Mouse (Mus musculus) heart, embryonic 11.5 days (tissue): ENCODE data around the gene Msrb1. TPM values are rescaled to one million over a fixed set of nuclear protein-coding genes. Genes with fewer than 3 reads are reported as not detected.
A peak's percentile ranks its signal among the peaks of the same experiment; 100 is the strongest.

Experiments
- ATAC-seq: fragments of 200-750 bp; cut with Nextera tagmentation; replicated peaks from 2 replicates; pipeline ENCODE4 v1.8.0; 2017; ENCODE audit warnings: moderate library complexity; ENCODE audit not compliant: insufficient number of reproducible peaks, low FRiP score, low TSS enrichment
- H3K27ac ChIP-seq: fragments of 300-500 bp; sonication (generic); 2 replicates; pipeline ENCODE4 v1.5.1; 2014; ENCODE audit warnings: mild to moderate bottlenecking, low read depth, low read length
- H3K27me3 ChIP-seq: fragments of 300-500 bp; sonication (generic); 2 replicates; pipeline ENCODE4 v1.6.1; 2014; ENCODE audit warnings: mild to moderate bottlenecking, low read length, mixed read lengths; ENCODE audit not compliant: control insufficient read depth, insufficient read depth
- H3K36me3 ChIP-seq: fragments of 300-500 bp; sonication (generic); 2 replicates; pipeline ENCODE4 v1.6.1; 2014; ENCODE audit warnings: mild to moderate bottlenecking, low read length, moderate library complexity, mixed read lengths; ENCODE audit not compliant: control insufficient read depth, insufficient read depth
- H3K4me1 ChIP-seq: fragments of 300-500 bp; sonication (generic); 2 replicates; pipeline ENCODE4 v1.6.1; 2014; ENCODE audit warnings: low read length; ENCODE audit not compliant: control insufficient read depth, insufficient read depth
- H3K4me2 ChIP-seq: fragments of 300-500 bp; sonication (generic); 2 replicates; pipeline ENCODE4 v1.6.1; 2014; ENCODE audit warnings: mild to moderate bottlenecking, moderate library complexity
- H3K4me3 ChIP-seq: fragments of 300-500 bp; sonication (generic); 2 replicates; pipeline ENCODE4 v1.5.1; 2014; ENCODE audit warnings: low read depth, low read length
- H3K9ac ChIP-seq: fragments of 300-500 bp; sonication (generic); 2 replicates; pipeline ENCODE4 v1.6.1; 2014; ENCODE audit warnings: mild to moderate bottlenecking, low read depth, low read length, moderate library complexity
- H3K9me3 ChIP-seq: fragments of 300-500 bp; sonication (generic); replicated peaks from 2 replicates; pipeline ENCODE4 v1.6.1; 2016; ENCODE audit warnings: low read length; ENCODE audit not compliant: control insufficient read depth
- WGBS: fragments of 180-500 bp; shearing (Covaris S2); extraction: QIAGEN DNeasy Blood & Tissue Kit; methylation state at CpG from one replicate; pipeline ENCODE4 v1.1.7; 2014; ENCODE audit not compliant: insufficient replicate concordance; 5-methylcytosine and 5-hydroxymethylcytosine counted together
- polyA plus RNA-seq: library from polyadenylated mRNA; unstranded; fragments of >200 nt; fragmentation: Nextera tagmentation; extraction: Ambion mirVana; gene quantifications from 2 replicates; pipeline ENCODE4 v1.2.1, GENCODE M21; 2014

Gene Msrb1
- polyA plus RNA-seq, 1 experiment from 2014 or later, result 20.9 TPM

DNA sequence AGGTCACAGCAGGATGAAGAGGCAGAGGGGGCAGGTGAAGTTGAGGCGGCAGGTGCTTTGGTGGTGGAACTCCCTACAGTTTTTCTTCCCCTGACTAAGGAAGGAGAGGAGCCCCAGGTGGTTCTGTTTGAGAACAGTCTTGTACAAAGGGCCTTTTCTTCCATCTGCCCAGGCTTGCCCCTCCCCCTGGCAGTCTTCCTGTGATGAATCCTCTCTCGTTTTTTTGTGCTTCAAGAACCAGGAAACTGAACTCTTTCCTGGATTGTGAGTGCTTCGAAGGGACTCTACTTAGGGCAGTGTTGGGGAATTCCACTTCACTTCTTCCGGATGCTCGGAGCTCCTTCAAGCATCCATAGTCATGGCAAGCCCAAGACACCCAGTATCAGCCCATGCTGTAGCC lies 38.5 kb upstream of the Msrb1 start:
- Histone ChIP-seq H3K4me2 (no peak overlapping the region), H3K36me3 (peaks cover 23% of the 10 kb centered on the region), H3K27me3 (peaks cover 2% of the 10 kb centered on the region; the same call in 1 of the 2 replicates), H3K4me1 (peaks cover 14% of the 10 kb centered on the region), H3K9ac (no peak overlapping the region), H3K9me3 (no peaks in the 10 kb centered on the region), H3K4me3 (no peak overlapping the region), H3K27ac (no peak overlapping the region)
- ATAC-seq, result no peak
- 20% methylated on average over 5 of the region's 5 CpGs for WGBS

DNA sequence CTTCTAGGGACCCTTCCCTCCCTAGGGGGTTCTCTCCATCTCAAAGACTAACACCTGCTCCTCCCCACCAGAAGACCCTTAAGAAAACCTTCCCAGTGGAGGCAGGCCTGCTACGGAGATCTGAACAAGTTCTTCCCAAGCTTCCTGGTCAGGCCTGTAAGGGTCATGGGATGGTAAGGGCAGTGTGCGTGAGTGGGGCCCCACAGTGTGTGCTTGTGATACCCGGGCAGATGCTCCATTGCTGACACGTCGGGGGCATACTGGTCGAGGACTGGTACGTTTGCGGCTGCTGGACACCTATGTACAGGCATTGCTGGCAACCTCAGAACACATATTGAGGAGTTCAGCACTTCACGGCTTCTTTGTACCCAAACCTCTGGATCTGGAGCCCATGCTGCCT lies 37.7 kb upstream of the Msrb1 start:
- Histone ChIP-seq H3K27me3 (peaks cover 2% of the 10 kb centered on the region; the same call in 1 of the 2 replicates), H3K9me3 (no peaks in the 10 kb centered on the region), H3K9ac (no peak overlapping the region), H3K27ac (no peak overlapping the region), H3K36me3 (peaks cover 25% of the 10 kb centered on the region), H3K4me3 (no peak overlapping the region), H3K4me1 (peaks cover 14% of the 10 kb centered on the region), H3K4me2 (no peak overlapping the region)
- 67% methylated on average over 9 of the region's 9 CpGs for WGBS
- ATAC-seq, result no peak

DNA sequence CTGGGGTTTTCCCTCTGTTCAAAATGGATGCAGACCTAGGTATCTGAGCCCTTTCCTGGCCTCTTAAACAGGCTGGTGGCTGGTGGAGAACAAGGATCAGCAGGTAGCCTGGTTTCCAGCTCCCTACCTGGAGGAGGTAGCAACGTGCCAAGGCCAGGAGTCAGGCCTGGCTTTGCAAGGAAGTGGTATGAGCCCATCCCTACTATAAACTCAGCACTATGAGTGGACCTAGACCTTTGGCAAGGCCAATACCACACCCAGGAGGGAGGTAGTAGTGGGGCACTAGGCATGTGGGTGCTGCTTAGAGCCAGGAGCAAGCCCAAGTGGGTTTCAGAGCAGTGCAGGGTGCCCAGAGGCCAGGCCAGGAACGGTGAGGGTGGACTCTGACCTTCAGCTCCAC lies 37.0 kb upstream of the Msrb1 start:
- Histone ChIP-seq H3K27me3 (peaks cover 2% of the 10 kb centered on the region; the same call in 1 of the 2 replicates), H3K4me2 (no peak overlapping the region), H3K4me3 (no peak overlapping the region), H3K27ac (no peak overlapping the region), H3K9me3 (no peaks in the 10 kb centered on the region), H3K4me1 (peaks cover 14% of the 10 kb centered on the region), H3K9ac (no peak overlapping the region), H3K36me3 (peaks cover 31% of the 10 kb centered on the region)
- 64% methylated on average over 2 of the region's 2 CpGs for WGBS
- ATAC-seq, result no peak

DNA sequence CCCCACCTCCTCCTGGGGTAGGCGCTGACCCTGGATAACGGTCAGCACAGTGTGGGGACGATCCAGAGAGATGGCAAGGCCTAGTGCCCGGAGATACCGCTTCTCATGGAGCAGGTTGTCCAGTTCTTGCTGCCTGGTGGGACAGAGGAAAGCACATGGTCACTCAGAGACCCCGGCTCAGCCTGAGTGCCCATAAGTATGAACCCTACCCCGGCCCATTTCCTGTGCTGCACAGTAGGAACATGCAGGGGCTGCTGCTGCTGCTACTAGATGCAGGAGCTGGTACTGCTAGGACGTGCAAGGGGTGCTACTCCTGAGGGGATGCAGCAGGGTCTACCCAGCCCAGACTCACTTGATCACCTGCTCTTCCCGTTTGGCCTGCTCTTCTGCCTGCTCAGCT lies 35.2 kb upstream of the Msrb1 start:
- Histone ChIP-seq H3K4me2 (no peak overlapping the region), H3K36me3 (peaks cover 36% of the 10 kb centered on the region)
- 87% methylated on average over 9 of the region's 9 CpGs for WGBS

DNA sequence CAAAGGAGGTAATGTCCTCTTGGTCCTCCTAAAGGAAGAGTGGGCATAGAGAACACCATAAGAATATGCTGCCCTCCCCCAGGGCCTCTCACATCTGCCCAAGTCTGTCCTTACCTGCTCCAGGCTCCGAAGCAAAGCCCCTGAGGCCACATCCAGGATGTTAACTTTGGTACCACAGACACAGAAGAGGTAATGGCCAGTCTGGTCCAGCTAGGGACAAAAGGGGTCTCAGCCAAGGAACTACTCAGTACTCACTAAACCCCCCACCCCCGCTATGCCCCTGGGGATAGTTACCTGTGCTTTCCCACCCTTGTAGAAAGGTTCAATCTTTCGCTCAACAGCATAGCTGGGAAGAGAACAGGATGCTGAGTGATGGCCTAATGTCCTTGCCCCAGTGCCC lies 30.6 kb upstream of the Msrb1 start:
- ATAC-seq, result no peak
- H3K4me3 ChIP-seq, result no peak overlapping the region
- H3K27me3 ChIP-seq, result no peaks in the 10 kb centered on the region
- H3K36me3 ChIP-seq, result peaks cover 29% of the 10 kb centered on the region
- no peak overlapping the region for H3K4me2 ChIP-seq
- 90% methylated on average over 3 of the region's 3 CpGs for WGBS
- no peak overlapping the region for H3K27ac ChIP-seq
- H3K9me3 ChIP-seq, result no peaks in the 10 kb centered on the region
- H3K4me1 ChIP-seq, result peaks cover 9% of the 10 kb centered on the region
- no peak overlapping the region for H3K9ac ChIP-seq

More for the DNA sequence above, 35.2 kb upstream of the Msrb1 start:
- H3K9ac ChIP-seq, result no peak overlapping the region
- no peak overlapping the region for H3K4me3 ChIP-seq
- no peaks in the 10 kb centered on the region for H3K9me3 ChIP-seq
- peaks cover 17% of the 10 kb centered on the region for H3K4me1 ChIP-seq
- H3K27me3 ChIP-seq, result peaks cover 2% of the 10 kb centered on the region; the same call in 1 of the 2 replicates
- ATAC-seq, result no peak
- no peak overlapping the region for H3K27ac ChIP-seq

DNA sequence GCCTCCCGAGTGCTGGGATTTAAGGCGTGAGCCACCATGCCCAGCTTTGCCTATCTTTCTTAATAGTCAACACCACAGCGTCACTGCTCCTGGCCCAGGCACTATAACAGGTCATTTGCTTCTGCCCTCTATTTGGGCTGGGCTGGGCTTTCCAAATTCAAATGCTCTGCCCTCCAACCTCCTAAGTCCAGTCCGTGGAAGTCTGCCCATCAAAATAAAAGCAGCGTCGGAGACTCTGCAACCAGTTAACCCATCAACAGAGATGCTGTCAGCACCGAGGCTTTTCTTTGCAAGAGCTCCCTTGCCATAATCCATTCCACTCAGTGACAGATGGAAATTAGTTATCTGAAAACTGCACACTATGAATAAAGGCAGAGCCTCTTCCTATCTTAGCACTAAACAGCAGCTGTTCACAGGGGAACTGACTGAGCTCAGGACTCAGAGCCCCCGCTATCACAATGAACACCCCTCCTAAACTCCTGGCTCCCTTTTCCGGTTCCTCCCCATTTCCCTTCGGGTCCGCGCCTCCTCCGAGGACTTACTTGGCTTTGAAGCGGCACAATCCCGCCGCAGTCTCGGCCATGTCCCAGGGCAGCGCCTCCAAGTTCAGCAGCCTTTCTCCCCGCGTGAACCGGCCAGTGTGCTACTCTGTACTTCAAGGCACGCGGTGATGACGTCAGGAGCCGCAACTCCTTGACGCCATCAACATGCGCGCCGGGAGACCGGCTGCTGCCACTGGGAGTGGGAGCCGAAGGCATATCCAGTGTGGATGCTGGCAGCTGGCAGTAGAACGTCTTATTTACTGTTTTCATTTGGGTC lies 29.3 kb upstream of the Msrb1 start, which contains the start of gene Tbl3:
Gene Tbl3 (minus strand): TSS at position 679 of the 819 bp plus-strand sequence.
- 3% methylated on average over 32 of the region's 32 CpGs for WGBS
- peak; percentile 81 for ATAC-seq
- Histone ChIP-seq H3K36me3 (peaks cover 17% of the 10 kb centered on the region), H3K9me3 (no peaks in the 10 kb centered on the region), H3K9ac (peak within 1 kb of the TSS; percentile 86), H3K4me3 (peak within 1 kb of the TSS; percentile 81), H3K4me1 (peaks cover 9% of the 10 kb centered on the region), H3K4me2 (peak within 1 kb of the TSS; percentile 84), H3K27me3 (no peaks in the 10 kb centered on the region), H3K27ac (peak within 1 kb of the TSS; percentile 84)

DNA sequence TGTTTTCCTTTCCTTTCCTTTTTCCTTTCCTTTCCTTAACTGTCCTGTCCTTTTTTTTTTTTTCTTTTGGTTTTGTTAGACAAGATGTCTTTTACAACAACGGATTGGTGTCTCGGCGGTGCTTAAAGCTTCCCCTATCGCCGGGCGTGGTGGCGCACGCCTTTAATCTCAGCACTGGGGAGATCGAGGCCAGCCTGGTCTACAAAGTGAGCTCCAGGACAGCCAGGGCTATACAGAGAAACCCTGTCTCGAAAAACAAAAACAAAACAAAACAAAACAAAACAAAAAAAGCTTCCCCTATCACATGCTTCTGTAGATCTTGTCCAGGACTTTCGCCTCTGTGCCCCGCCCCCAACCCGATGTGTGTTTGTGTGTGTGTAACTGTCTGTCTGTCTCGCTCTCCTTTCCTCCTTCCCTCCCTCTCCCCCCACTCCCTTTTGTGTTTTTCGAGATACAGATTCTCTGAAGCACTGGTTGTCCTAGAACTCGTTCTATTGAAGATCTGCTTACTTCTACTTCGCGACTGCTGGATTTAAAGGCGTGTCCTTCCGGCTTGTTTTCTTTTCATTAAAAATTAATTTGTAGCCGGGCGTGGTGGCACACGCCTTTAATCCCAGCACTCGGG lies 28.5 kb upstream of the Msrb1 start:
- no peak for ATAC-seq
- H3K4me3 ChIP-seq, result peak overlapping the region; percentile 81
- H3K36me3 ChIP-seq, result peaks cover 13% of the 10 kb centered on the region
- H3K27me3 ChIP-seq, result no peaks in the 10 kb centered on the region
- peak overlapping the region; percentile 84 for H3K4me2 ChIP-seq
- H3K9ac ChIP-seq, result peak overlapping the region; percentile 86
- peaks cover 9% of the 10 kb centered on the region for H3K4me1 ChIP-seq
- WGBS, result 6% methylated on average over 24 of the region's 24 CpGs
- H3K27ac ChIP-seq, result peak overlapping the region; percentile 84
- no peaks in the 10 kb centered on the region for H3K9me3 ChIP-seq

DNA sequence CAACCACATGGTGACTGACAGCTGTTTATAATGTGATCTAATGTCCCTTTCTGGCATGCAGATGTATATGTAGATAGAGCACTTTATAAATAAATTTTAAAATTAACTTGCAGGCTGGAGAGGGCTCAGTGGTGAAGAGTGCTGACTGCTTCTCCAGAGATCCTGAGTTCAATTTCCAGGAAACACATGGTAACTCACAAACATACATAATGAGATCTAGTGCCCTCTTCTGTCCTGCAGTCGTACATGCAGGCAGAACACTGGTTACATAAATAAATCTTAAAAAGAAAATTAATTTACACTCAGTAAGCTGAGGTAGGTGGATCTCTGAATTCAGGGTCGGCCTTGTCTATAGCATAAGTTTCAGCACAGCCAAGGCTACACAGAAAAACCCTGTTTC lies 27.8 kb upstream of the Msrb1 start:
- WGBS, result 32% methylated on average over 2 of the region's 2 CpGs
- peak overlapping the region; percentile 81; the same call in 1 of the 2 replicates for H3K4me3 ChIP-seq
- no peak overlapping the region for H3K27ac ChIP-seq
- ATAC-seq, result no peak
- no peak overlapping the region for H3K9ac ChIP-seq
- H3K4me1 ChIP-seq, result peaks cover 9% of the 10 kb centered on the region
- H3K9me3 ChIP-seq, result no peaks in the 10 kb centered on the region
- H3K27me3 ChIP-seq, result no peaks in the 10 kb centered on the region
- H3K36me3 ChIP-seq, result peaks cover 11% of the 10 kb centered on the region
- H3K4me2 ChIP-seq, result peak overlapping the region; percentile 84
